Mouse (Mus musculus) megakaryocyte, embryonic 14.5 days (primary cell): ENCODE results near the gene Hook2. TPM values are rescaled to one million over a fixed set of nuclear protein-coding genes. Genes with fewer than 3 reads are reported as not detected.

Experiments used
- H3K27me3 ChIP-seq: replicated peaks from 2 replicates; pipeline ENCODE3; 2012; ENCODE audit warnings: inconsistent platforms
- H3K36me3 ChIP-seq: replicated peaks from 2 replicates; pipeline ENCODE3; 2012; ENCODE audit warnings: low read length, inconsistent platforms, mixed read lengths
- H3K4me1 ChIP-seq: 2 replicates; pipeline ENCODE4 v1.6.1; 2012; ENCODE audit warnings: inconsistent platforms
- H3K4me3 ChIP-seq: replicated peaks from 2 replicates; pipeline ENCODE3; 2012; ENCODE audit warnings: moderate library complexity, mild to moderate bottlenecking, inconsistent platforms
- H3K9me3 ChIP-seq: 2 replicates; pipeline ENCODE4 v1.6.1; 2012; ENCODE audit warnings: inconsistent platforms
- FLI1 ChIP-seq: IDR thresholded peaks from 2 replicates; pipeline ENCODE4 v1.6.1; 2012; ENCODE audit warnings: low read length, inconsistent platforms, mixed read lengths
- GATA1 ChIP-seq: IDR thresholded peaks from 3 replicates; pipeline ENCODE4 v1.6.1; 2012; ENCODE audit warnings: mixed read lengths, low read length, inconsistent platforms, borderline replicate concordance
- polyA plus RNA-seq: library from polyadenylated mRNA; stranded (reverse); fragments of >175 nt; gene quantifications from 2 replicates; pipeline ENCODE4 v1.2.3, GENCODE M21; 2012; ENCODE audit warnings: low replicate concordance; ENCODE audit not compliant: insufficient read depth

Hook2 gene
- polyA plus RNA-seq, 1 experiment: 8.9 TPM

DNA sequence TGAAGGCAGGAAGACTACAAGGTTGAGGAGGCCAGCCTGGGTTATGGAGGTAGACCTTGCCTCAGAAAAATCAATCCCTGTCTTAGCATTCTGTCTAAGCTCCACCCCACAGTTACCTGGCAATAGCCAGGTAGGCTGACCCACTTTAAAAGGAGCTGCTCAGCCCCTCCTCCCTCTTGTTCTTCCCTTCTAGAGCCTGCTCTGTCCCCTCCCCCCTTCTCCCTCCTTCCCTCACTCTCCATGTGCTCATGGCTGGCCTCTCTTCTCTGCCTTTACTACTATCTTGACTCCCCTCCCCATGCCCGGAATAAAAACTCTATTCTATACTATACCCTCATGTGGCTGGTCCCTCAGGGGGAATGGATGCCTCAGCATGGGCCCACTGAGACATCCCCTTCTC, 43.5 kb downstream of the Hook2 start:
- no peak for TF ChIP-seq FLI1
- TF ChIP-seq GATA1: no peak
- Histone ChIP-seq H3K9me3 (no peaks in the 10 kb centered on the region), H3K4me1 (peaks cover 59% of the 10 kb centered on the region), H3K36me3 (peaks cover 51% of the 10 kb centered on the region), H3K27me3 (no peaks in the 10 kb centered on the region), H3K4me3 (no peak overlapping the region)

DNA sequence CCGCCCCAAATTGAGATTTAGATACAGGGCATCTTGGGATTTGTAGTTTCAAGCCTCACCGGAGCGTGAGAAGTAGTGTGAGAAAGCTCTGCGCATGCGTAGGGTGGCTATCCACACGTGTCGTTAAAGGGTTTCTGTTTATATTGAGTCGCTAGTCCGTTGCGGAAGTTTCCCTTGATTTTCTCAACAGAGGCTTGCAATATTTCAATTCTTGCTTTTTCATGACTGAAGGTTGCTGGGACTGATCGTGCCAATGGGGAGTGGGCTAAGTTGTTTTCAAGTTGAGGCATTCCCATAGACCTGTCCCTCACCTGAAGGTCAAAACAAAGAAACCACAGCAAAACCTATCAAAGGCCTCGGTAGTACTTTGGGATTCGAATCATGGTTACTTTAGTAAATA, 44.4 kb downstream of the Hook2 start:
- peaks cover 57% of the 10 kb centered on the region for H3K4me1 ChIP-seq
- no peaks in the 10 kb centered on the region for H3K9me3 ChIP-seq
- H3K27me3 ChIP-seq: no peaks in the 10 kb centered on the region
- peaks cover 43% of the 10 kb centered on the region for H3K36me3 ChIP-seq
- peak overlapping the region; percentile 96 for H3K4me3 ChIP-seq
- TF ChIP-seq FLI1: no peak
- TF ChIP-seq GATA1: no peak

GRCm38 (mm10) chr8:85035165-85035727, 44.8 kb downstream of the Hook2 start:
- H3K27me3 ChIP-seq: no peaks in the 10 kb centered on the region
- peaks cover 43% of the 10 kb centered on the region for H3K36me3 ChIP-seq
- H3K4me3 ChIP-seq: peak overlapping the region; percentile 96
- no peaks in the 10 kb centered on the region for H3K9me3 ChIP-seq
- peaks cover 57% of the 10 kb centered on the region for H3K4me1 ChIP-seq
- TF ChIP-seq GATA1 (no peak), FLI1 (no peak)

DNA sequence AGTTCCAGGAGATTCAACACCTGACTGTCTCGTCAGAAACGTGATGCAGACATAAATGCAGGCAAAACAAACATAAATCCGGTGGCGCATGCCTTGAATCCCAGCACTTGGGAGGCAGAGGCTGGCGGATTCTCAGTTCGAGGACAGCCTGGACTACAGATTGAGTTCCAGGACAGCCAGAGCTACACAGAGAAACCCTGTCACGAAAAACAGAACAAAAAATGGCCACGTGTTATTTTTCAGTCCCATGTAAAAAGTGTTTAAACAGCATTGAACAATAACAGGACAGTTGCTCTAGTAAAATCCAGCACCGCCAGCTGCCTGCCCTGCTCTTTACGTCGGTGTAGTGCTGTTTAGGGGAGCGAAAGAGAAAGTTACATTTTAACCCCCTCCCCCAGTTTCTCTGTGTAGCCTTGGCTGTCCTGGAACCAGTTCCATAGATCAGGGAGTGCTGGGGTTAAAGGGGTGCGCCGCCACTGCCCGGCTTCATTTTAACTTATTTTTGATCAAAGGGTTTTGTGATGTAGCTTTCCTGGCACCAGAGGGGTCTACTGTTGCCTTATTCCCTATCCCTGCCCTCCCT, 45.4 kb downstream of the Hook2 start:
- Histone ChIP-seq H3K4me1 (peaks cover 59% of the 10 kb centered on the region), H3K9me3 (no peaks in the 10 kb centered on the region), H3K27me3 (no peaks in the 10 kb centered on the region), H3K4me3 (peak overlapping the region; percentile 96), H3K36me3 (peaks cover 43% of the 10 kb centered on the region)
- TF ChIP-seq FLI1: no peak

- H3K4me3 ChIP-seq: peak overlapping the region; percentile 96
- no peak for TF ChIP-seq FLI1
- TF ChIP-seq GATA1: no peak
- no peaks in the 10 kb centered on the region for H3K9me3 ChIP-seq
- peaks cover 63% of the 10 kb centered on the region for H3K4me1 ChIP-seq
- no peaks in the 10 kb centered on the region for H3K27me3 ChIP-seq
- H3K36me3 ChIP-seq: peaks cover 44% of the 10 kb centered on the region
Measured at GRCm38 (mm10) chr8:85036381-85036717, 45.9 kb downstream of the Hook2 start.

GRCm38 (mm10) chr8:85036718-85037365, 46.4 kb downstream of the Hook2 start, which contains the start of gene Tnpo2:
TSS of gene Tnpo2 (plus strand) at chr8:85036915.
- Histone ChIP-seq H3K4me3 (peak within 1 kb of the TSS; percentile 96), H3K36me3 (peaks cover 44% of the 10 kb centered on the region), H3K9me3 (no peaks in the 10 kb centered on the region), H3K27me3 (no peaks in the 10 kb centered on the region), H3K4me1 (peaks cover 63% of the 10 kb centered on the region)
- TF ChIP-seq FLI1 (no peak), GATA1 (no peak)

DNA sequence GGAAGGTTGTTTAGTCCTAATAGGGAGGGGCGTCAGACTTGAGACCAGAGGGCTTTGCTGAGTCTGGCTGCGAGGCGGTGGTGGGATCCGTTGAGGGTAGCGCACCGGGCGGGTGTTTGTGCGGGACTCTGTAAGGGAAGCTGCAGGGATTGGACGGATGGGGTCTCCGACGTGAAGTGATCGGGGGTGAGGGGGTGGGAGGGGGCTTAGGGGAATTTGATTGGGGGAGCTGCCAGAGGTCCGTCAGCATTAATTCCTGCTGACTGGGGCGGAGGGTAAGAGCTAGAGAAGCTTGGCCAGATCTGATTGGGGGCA, 46.9 kb downstream of the Hook2 start:
- peaks cover 44% of the 10 kb centered on the region for H3K36me3 ChIP-seq

GRCm38 (mm10) chr8:85037681-85038531, 47.5 kb downstream of the Hook2 start:
- Histone ChIP-seq H3K9me3 (no peaks in the 10 kb centered on the region), H3K4me1 (peaks cover 60% of the 10 kb centered on the region), H3K27me3 (no peaks in the 10 kb centered on the region), H3K36me3 (peaks cover 43% of the 10 kb centered on the region), H3K4me3 (peak overlapping the region; percentile 96)
- TF ChIP-seq GATA1: no peak
- TF ChIP-seq FLI1: no peak

More for the DNA sequence above, 46.9 kb downstream of the Hook2 start:
- TF ChIP-seq FLI1 (no peak), GATA1 (no peak)
- no peaks in the 10 kb centered on the region for H3K9me3 ChIP-seq
- H3K4me3 ChIP-seq: peak overlapping the region; percentile 96
- H3K27me3 ChIP-seq: no peaks in the 10 kb centered on the region
- H3K4me1 ChIP-seq: peaks cover 62% of the 10 kb centered on the region

GRCm38 (mm10) chr8:85043619-85044018, 53.2 kb downstream of the Hook2 start:
- Histone ChIP-seq H3K4me3 (no peak overlapping the region), H3K9me3 (no peaks in the 10 kb centered on the region), H3K36me3 (peaks cover 87% of the 10 kb centered on the region), H3K4me1 (peaks cover 38% of the 10 kb centered on the region), H3K27me3 (no peaks in the 10 kb centered on the region)
- TF ChIP-seq GATA1: no peak
- TF ChIP-seq FLI1: no peak

Other genes starting within 250 kb of the Hook2 start
- 18.4 and 27.4 TPM in 2 replicates for gene Nfix, start 190.3 kb upstream of the Hook2 start, polyA plus RNA-seq
- 3.1 TPM in 1 of 2 replicates, not detected in the other for gene Dand5, start 167.8 kb upstream of the Hook2 start, polyA plus RNA-seq
- 37.4 and 49.3 TPM in 2 replicates for gene Gadd45gip1, start 159.1 kb upstream of the Hook2 start, polyA plus RNA-seq
- gene Rad23a, start 149.9 kb upstream of the Hook2 start, polyA plus RNA-seq: 338 and 623 TPM in 2 replicates
- 235 and 510 TPM in 2 replicates for gene Calr, start 143.7 kb upstream of the Hook2 start, polyA plus RNA-seq
- 30.7 and 64.8 TPM in 2 replicates for gene Farsa, start 133.6 kb upstream of the Hook2 start, polyA plus RNA-seq
- 24.3 and 63.0 TPM in 2 replicates for gene Syce2, start 118.5 kb upstream of the Hook2 start, polyA plus RNA-seq
- gene Gcdh, start 96.7 kb upstream of the Hook2 start, polyA plus RNA-seq: 13.9 and 24.1 TPM in 2 replicates
- 7.9 and 11.9 TPM in 2 replicates for gene Klf1, start 88.7 kb upstream of the Hook2 start, polyA plus RNA-seq
- 3.5 and 13.5 TPM in 2 replicates for gene Dnase2a, start 82.0 kb upstream of the Hook2 start, polyA plus RNA-seq
- gene Mast1, start 53.2 kb upstream of the Hook2 start, polyA plus RNA-seq: 0.20 TPM in 1 of 2 replicates, not detected in the other
- gene Rtbdn, start 43.6 kb upstream of the Hook2 start, polyA plus RNA-seq: not detected in 2 replicates
- not detected in 2 replicates for gene Gm49661, start 21.2 kb upstream of the Hook2 start, polyA plus RNA-seq
- gene Prdx2, start 21.0 kb upstream of the Hook2 start, polyA plus RNA-seq: 68.6 and 73.1 TPM in 2 replicates
- gene Rnaseh2a, start 20.8 kb upstream of the Hook2 start, polyA plus RNA-seq: 248 and 286 TPM in 2 replicates
- gene Junb, start 11.9 kb upstream of the Hook2 start, polyA plus RNA-seq: 743 and 797 TPM in 2 replicates
- gene Best2, start 23.9 kb downstream of the Hook2 start, polyA plus RNA-seq: 0.27 TPM in 1 of 2 replicates, not detected in the other
- gene Asna1, start 34.7 kb downstream of the Hook2 start, polyA plus RNA-seq: 103 and 181 TPM in 2 replicates
- gene Trir, start 36.2 kb downstream of the Hook2 start, polyA plus RNA-seq: 123 and 539 TPM in 2 replicates
- gene Tnpo2, start 46.3 kb downstream of the Hook2 start, polyA plus RNA-seq: 5.1 and 5.3 TPM in 2 replicates
- 14.6 and 15.5 TPM in 2 replicates for gene Fbxw9, start 69.5 kb downstream of the Hook2 start, polyA plus RNA-seq
- gene Gm5741, start 77.4 kb downstream of the Hook2 start, polyA plus RNA-seq: 8.7 TPM in 1 of 2 replicates, not detected in the other
- gene Dhps, start 81.2 kb downstream of the Hook2 start, polyA plus RNA-seq: 43.5 and 103 TPM in 2 replicates
- 8.8 and 10.6 TPM in 2 replicates for gene Wdr83os, start 90.1 kb downstream of the Hook2 start, polyA plus RNA-seq
- 19.7 TPM in 1 of 2 replicates, not detected in the other for gene Wdr83, start 90.7 kb downstream of the Hook2 start, polyA plus RNA-seq
- gene Man2b1, start 92.7 kb downstream of the Hook2 start, polyA plus RNA-seq: 3.8 and 26.4 TPM in 2 replicates
- not detected in 2 replicates for gene Zfp791, start 132.5 kb downstream of the Hook2 start, polyA plus RNA-seq
- gene Cks1brt, start 161.3 kb downstream of the Hook2 start, polyA plus RNA-seq: not detected in 2 replicates
- gene Olfr371, start 235.4 kb downstream of the Hook2 start, polyA plus RNA-seq: not detected in 2 replicates